16 mouse cellular contexts compared by ENCODE assay signal in the genomic region with DNA sequence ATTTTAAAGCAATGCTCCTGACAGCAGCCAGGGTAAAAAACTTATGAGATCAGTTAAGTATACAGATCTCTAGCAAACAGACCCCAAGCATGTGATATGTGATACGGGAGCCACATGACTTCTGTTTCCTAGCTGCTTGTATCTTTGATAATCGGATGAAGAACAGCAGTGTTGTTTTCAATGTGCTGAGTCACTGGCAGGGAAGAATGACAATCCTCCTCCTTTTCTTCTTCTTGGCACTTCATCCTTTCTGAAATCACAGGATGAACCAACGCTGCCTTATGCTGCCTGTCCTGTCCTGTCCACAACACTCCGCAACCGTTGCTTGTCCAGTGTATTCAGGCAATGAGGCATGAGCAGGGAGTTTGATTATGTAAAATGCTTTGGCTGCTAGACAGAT. TPM values are rescaled to one million over a fixed set of nuclear protein-coding genes. Genes with fewer than 3 reads are reported as not detected.
DNase-seq lines count a peak whose midpoint lies in the region.
"Had no signal": no experiment of that assay in that cellular context is flagged by ENCODE, and none has a peak within 500 bp of the region (broad histone marks: within the 10 kb centered on the region; RNA-seq: fewer than 3 reads in every experiment).

No protein-coding gene starts in this region.

- DNase-seq in layer of hippocampus, postnatal 36 days, result peak; percentile 35 to 40
- no peak for DNase-seq in layer of hippocampus, adult 9-10 months (ENCODE audit: low spot score)
- DNase-seq in right cerebral cortex, postnatal 25 days, result peak; percentile 24
- DNase-seq in right cerebral cortex, postnatal 14 days, result no peak
- peak; percentile 21 for DNase-seq in adipocyte (ENCODE audit: low spot score)
- DNase-seq in heart, postnatal 36 days, result no peak
- no peak for DNase-seq in adrenal gland, adult 2 months
- DNase-seq: adrenal gland, postnatal 36 days; cerebellum, postnatal 10 days; heart, adult 2 months; kidney, adult 18-20 months; kidney, postnatal 14 days; lung, adult 2 months; lung, postnatal 4 days; right cerebral cortex, postnatal 4 days; thymus, postnatal 25 days had no signal

- intact Hi-C loops in heart, postnatal 36 days (cut with DNase I), result no loop called here

RNA-seq across cellular contexts. Expression of a gene that starts 15.8 kb away (rescaled TPM):
- total RNA-seq in layer of hippocampus, postnatal 36 days (2021), result 100 to 1,000 TPM; 562 to 572 TPM
- total RNA-seq in heart, postnatal 36 days (2021), result 10 to 100 TPM; 61.8 to 64.2 TPM
- 100 to 1,000 TPM; 133 to 162 TPM for total RNA-seq in adrenal gland, adult 2 months (2021)
- 13.5 and 18.4 TPM in 2 replicates for polyA plus RNA-seq in adrenal gland, adult 2 months (2012; rRNA removed)

RNA-seq across cellular contexts. Expression of a gene that starts 19.9 kb away (rescaled TPM):
- 10 to 100 TPM; 30.4 to 32.5 TPM for total RNA-seq in layer of hippocampus, postnatal 36 days (2021)
- 1 to 10 TPM; 7.9 to 9.8 TPM for total RNA-seq in heart, postnatal 36 days (2021)
- 10 to 100 TPM; 16.0 to 19.3 TPM for total RNA-seq in adrenal gland, adult 2 months (2021)
- polyA plus RNA-seq in adrenal gland, adult 2 months (2012; rRNA removed), result 2.5 and 3.4 TPM in 2 replicates

RNA-seq across cellular contexts. Expression of a gene that starts 20.1 kb away (rescaled TPM):
- total RNA-seq in layer of hippocampus, postnatal 36 days (2021), result 10 to 100 TPM; 17.4 to 21.2 TPM
- total RNA-seq in heart, postnatal 36 days (2021), result 1 to 10 TPM; 5.4 to 6.0 TPM
- 10 to 100 TPM; 20.3 to 29.8 TPM for total RNA-seq in adrenal gland, adult 2 months (2021)
- 19.2 and 23.2 TPM in 2 replicates for polyA plus RNA-seq in adrenal gland, adult 2 months (2012; rRNA removed)

Comparison
In these comparisons a context has a peak if more than half of its experiments do, and no peak if none do; other contexts are left out.
1. DNase-seq: peak in layer of hippocampus, postnatal 36 days (2 of 2), right cerebral cortex, postnatal 25 days (single experiment) and adipocyte (single experiment); none in layer of hippocampus, adult 9-10 months (single experiment), right cerebral cortex, postnatal 14 days (single experiment), heart, postnatal 36 days (0 of 2) and adrenal gland, adult 2 months (single experiment).